Mouse (Mus musculus) CH12.LX (cell line): ENCODE data around the gene Tcp1.
"Not testable (repeated sequence)": the region's sequence is repeated elsewhere in the genome, so short reads cannot be mapped to it uniquely, and the experiment has no call there.

Experiments
- BHLHE40 ChIP-seq: IDR thresholded peaks from 2 replicates; pipeline ENCODE4 v1.6.1; 2011; ENCODE audit warnings: mild to moderate bottlenecking, low read depth, low read length, improper control_type of control experiment
- CTCF ChIP-seq, 2 experiments: IDR thresholded peaks in 1 of 2; conservative IDR thresholded peaks in 1 of 2; 2 replicates each; pipeline ENCODE4 v1.5.1; 2011 to 2012; ENCODE audit warnings: low read depth in 2 of 2, low read length in 2 of 2, improper control_type of control experiment in 1 of 2, inconsistent platforms in 1 of 2, mild to moderate bottlenecking in 1 of 2, moderate library complexity in 1 of 2
- EP300 ChIP-seq: IDR thresholded peaks from 2 replicates; pipeline ENCODE4 v1.6.1; 2011; ENCODE audit warnings: low read length, improper control_type of control experiment
- KAT2A ChIP-seq: IDR thresholded peaks from 2 replicates; pipeline ENCODE4 v1.6.1; 2012; ENCODE audit warnings: low read length, improper control_type of control experiment, inconsistent platforms; ENCODE audit not compliant: insufficient replicate concordance
- MAFK ChIP-seq: IDR thresholded peaks from 2 replicates; pipeline ENCODE4 v1.6.1; 2011; ENCODE audit warnings: low read length, improper control_type of control experiment; ENCODE audit not compliant: insufficient replicate concordance
- POLR2A ChIP-seq: IDR thresholded peaks from 2 replicates; pipeline ENCODE4 v1.6.1; 2011; ENCODE audit warnings: low read depth, mild to moderate bottlenecking, improper control_type of control experiment, low read length
- POLR2AphosphoS2 ChIP-seq: IDR thresholded peaks from 2 replicates; pipeline ENCODE4 v1.6.1; 2011; ENCODE audit warnings: low read depth, low read length, improper control_type of control experiment
- TCF12 ChIP-seq: IDR thresholded peaks from 2 replicates; pipeline ENCODE4 v1.6.1; 2014; ENCODE audit warnings: low read depth, mild to moderate bottlenecking, inconsistent platforms, low read length, improper control_type of control experiment
- USF2 ChIP-seq: conservative IDR thresholded peaks from 2 replicates; pipeline ENCODE4 v1.6.1; 2011; ENCODE audit warnings: low read depth, low read length, improper control_type of control experiment

- TF ChIP-seq POLR2A; CTCF (conservative IDR thresholded peaks at IDR 0.05 in 1 of 2, IDR thresholded peaks at IDR 0.05 in 1 of 2; ENCODE audit: low read depth in 2 of 2, low read length in 2 of 2); BHLHE40; KAT2A; EP300; MAFK; USF2; POLR2AphosphoS2; TCF12: not testable (repeated sequence)
Measured at GRCm38 (mm10) chr17:12939377-12940148, 24.1 kb downstream of the Tcp1 start.
